In genomic region chr17:25475946-25476744, GRCm38 (mm10) we compare ENCODE assay signal across 8 mouse cellular contexts. TPM values are rescaled to one million over a fixed set of nuclear protein-coding genes. Genes with fewer than 3 reads are reported as not detected.
DNase-seq lines count a peak whose midpoint lies in the region; ATAC-seq and TF ChIP-seq lines count a peak whose summit lies in the region.

No protein-coding gene starts in this region.

- H3K9ac ChIP-seq in heart, adult 2 months (ENCODE audit: low read depth, low read length), result no peak overlapping the region
- no peak overlapping the region for H3K9ac ChIP-seq in heart, embryonic 12.5 days
- no peak overlapping the region for H3K9ac ChIP-seq in forebrain, postnatal 0 days
- H3K9ac ChIP-seq in midbrain, postnatal 0 days (replicated peaks; ENCODE audit: low read length, poor library complexity, severe bottlenecking), result no peak overlapping the region

- H3K4me3 ChIP-seq in heart, adult 2 months, result no peak overlapping the region
- H3K4me3 ChIP-seq in heart, embryonic 12.5 days, result no peak overlapping the region
- H3K4me3 ChIP-seq in forebrain, postnatal 0 days (ENCODE audit: low read depth, low read length), result no peak overlapping the region
- no peak overlapping the region for H3K4me3 ChIP-seq in midbrain, postnatal 0 days (ENCODE audit: low read depth, low read length)

- H3K27me3 ChIP-seq in heart, adult 2 months (ENCODE audit: control insufficient read depth, insufficient read depth, low read length), result no peaks in the 10 kb centered on the region
- peaks cover 44% of the 10 kb centered on the region for H3K27me3 ChIP-seq in heart, embryonic 12.5 days (replicated peaks)
- H3K27me3 ChIP-seq in forebrain, postnatal 0 days (ENCODE audit: insufficient read depth, low read length), result peaks cover 3% of the 10 kb centered on the region
- peaks cover 9% of the 10 kb centered on the region for H3K27me3 ChIP-seq in midbrain, postnatal 0 days (ENCODE audit: insufficient read depth, low read length)

- intact Hi-C loops in heart, adult 2 months (cut with DNase I), result loop anchor here (1.0 to 5.0 kb wide), 3 partner anchors 31 to 326 kb away; no protein-coding TSS in a partner anchor
- intact Hi-C loops in left cerebral cortex, postnatal 10 days (cut with DNase I), result loop anchor here (1.0 to 5.0 kb wide), 3 partner anchors 31 to 321 kb away; partner anchors contain the start of genes AC134908.4 and Metrn

- H3K4me2 ChIP-seq in heart, embryonic 12.5 days, result no peak overlapping the region
- H3K4me2 ChIP-seq in forebrain, postnatal 0 days (ENCODE audit: low read depth), result no peak overlapping the region
- H3K4me2 ChIP-seq in midbrain, postnatal 0 days (ENCODE audit: low read depth, low read length, poor library complexity, severe bottlenecking), result no peak overlapping the region

- TF ChIP-seq EP300 in heart, adult 2 months (IDR thresholded peaks at IDR 0.05; ENCODE audit: insufficient read depth, low read depth, low read length), result no peak

- TF ChIP-seq CTCF in heart, adult 2 months (IDR thresholded peaks at IDR 0.05), result peak; percentile 94
- TF ChIP-seq CTCF in forebrain, postnatal 0 days (IDR thresholded peaks at IDR 0.05; ENCODE audit: low read depth), result peak; percentile 96
- peak; percentile 97 for TF ChIP-seq CTCF in midbrain, postnatal 0 days (IDR thresholded peaks at IDR 0.05)

- 28% methylated on average over 19 of the region's 19 CpGs for WGBS in heart, adult 2 months
- 33% methylated on average over 19 of the region's 19 CpGs for WGBS in heart, embryonic 12.5 days
- WGBS in forebrain, postnatal 0 days, result 27% methylated on average over 19 of the region's 19 CpGs
- 41% methylated on average over 19 of the region's 19 CpGs for WGBS in midbrain, postnatal 0 days

- no peak overlapping the region for H3K27ac ChIP-seq in heart, adult 2 months
- no peak overlapping the region for H3K27ac ChIP-seq in heart, embryonic 12.5 days (ENCODE audit: poor library complexity, severe bottlenecking)
- no peak overlapping the region for H3K27ac ChIP-seq in forebrain, postnatal 0 days (ENCODE audit: low read depth, low read length)
- H3K27ac ChIP-seq in midbrain, postnatal 0 days (ENCODE audit: low read depth, low read length), result no peak overlapping the region

- no peaks in the 10 kb centered on the region for H3K4me1 ChIP-seq in heart, adult 2 months (ENCODE audit: control insufficient read depth, insufficient read depth, low read length)
- peaks cover 37% of the 10 kb centered on the region for H3K4me1 ChIP-seq in heart, embryonic 12.5 days (replicated peaks)
- peaks cover 8% of the 10 kb centered on the region; the same call in 1 of the 2 replicates for H3K4me1 ChIP-seq in forebrain, postnatal 0 days (ENCODE audit: insufficient read depth)
- H3K4me1 ChIP-seq in midbrain, postnatal 0 days (ENCODE audit: insufficient read depth, low read length), result no peaks in the 10 kb centered on the region

- no peak for ATAC-seq in heart, embryonic 12.5 days (ENCODE audit: insufficient number of reproducible peaks, low FRiP score)
- ATAC-seq in forebrain, postnatal 0 days, result peak; percentile 49
- ATAC-seq in midbrain, postnatal 0 days (ENCODE audit: low FRiP score), result no peak

- DNase-seq in heart, adult 2 months, result peak; percentile 17 to 33
- DNase-seq in CD8-positive naive resting alpha-beta T cell, adult 2 months (ENCODE audit: low read depth in 2 of 2, low spot score in 2 of 2), result peak; percentile 27 to 46
- peak; percentile 49 for DNase-seq in c-Kit-positive CD71-negative TER-119-negative erythroid progenitor cells, embryonic 14.5 days (ENCODE audit: low read depth)
- DNase-seq in forebrain, postnatal 0 days, result peak; percentile 91
- DNase-seq in left cerebral cortex, postnatal 10 days (ENCODE audit: extremely low spot score in 1 of 2, low spot score in 2 of 2), result peak; percentile 60 to 79
- DNase-seq in midbrain, postnatal 0 days (ENCODE audit: low spot score), result peak; percentile 77
- peak; percentile 51 for DNase-seq in thymus, postnatal 25 days

- H3K36me3 ChIP-seq in heart, adult 2 months (ENCODE audit: control insufficient read depth, insufficient read depth, low read length), result no peaks in the 10 kb centered on the region
- no peaks in the 10 kb centered on the region for H3K36me3 ChIP-seq in heart, embryonic 12.5 days
- H3K36me3 ChIP-seq in forebrain, postnatal 0 days (ENCODE audit: insufficient read depth), result no peaks in the 10 kb centered on the region
- no peaks in the 10 kb centered on the region for H3K36me3 ChIP-seq in midbrain, postnatal 0 days (ENCODE audit: insufficient read depth, low read length)

- TF ChIP-seq POLR2A in heart, adult 2 months (IDR thresholded peaks at IDR 0.05; ENCODE audit: insufficient read depth, low read depth, low read length), result no peak

- H3K79me2 ChIP-seq in heart, adult 2 months (replicated peaks; ENCODE audit: control insufficient read depth, insufficient read depth, low read length), result no peaks in the 10 kb centered on the region

- H3K9me3 ChIP-seq in heart, embryonic 12.5 days (replicated peaks), result no peaks in the 10 kb centered on the region
- H3K9me3 ChIP-seq in forebrain, postnatal 0 days (ENCODE audit: low read length), result no peaks in the 10 kb centered on the region
- H3K9me3 ChIP-seq in midbrain, postnatal 0 days (ENCODE audit: low read length), result no peaks in the 10 kb centered on the region

RNA-seq across cellular contexts. Expression of gene Sstr5, which starts 20.9 kb away (rescaled TPM):
- not detected for total RNA-seq in heart, adult 2 months (2021)
- polyA plus RNA-seq in heart, adult 2 months (2012; rRNA removed), result not detected in 2 replicates
- 0.63 and 0.67 TPM in 2 replicates for polyA plus RNA-seq in heart, embryonic 12.5 days (2016; fragmentation: Nextera tagmentation; extraction: Ambion mirVana)
- 1.0 and 2.0 TPM in 2 replicates for total RNA-seq in forebrain, postnatal 0 days (2014; rRNA removed)
- 0.64 and 0.94 TPM in 2 replicates for polyA plus RNA-seq in forebrain, postnatal 0 days (2015; fragmentation: Nextera tagmentation; extraction: Ambion mirVana)
- under 1 TPM; 0.34 to 0.55 TPM for total RNA-seq in left cerebral cortex, postnatal 10 days (2021)
- total RNA-seq in midbrain, postnatal 0 days (2014; rRNA removed), result 1.9 and 2.0 TPM in 2 replicates
- 1.7 and 2.4 TPM in 2 replicates for polyA plus RNA-seq in midbrain, postnatal 0 days (2015; fragmentation: Nextera tagmentation; extraction: Ambion mirVana)

RNA-seq across cellular contexts. Expression of gene Tekt4, which starts 21.7 kb away (rescaled TPM):
- total RNA-seq in heart, adult 2 months (2021), result not detected
- polyA plus RNA-seq in heart, adult 2 months (2012; rRNA removed), result 0.61 and 1.2 TPM in 2 replicates
- 0.45 and 0.54 TPM in 2 replicates for polyA plus RNA-seq in heart, embryonic 12.5 days (2016; fragmentation: Nextera tagmentation; extraction: Ambion mirVana)
- total RNA-seq in forebrain, postnatal 0 days (2014; rRNA removed), result 3.3 and 4.8 TPM in 2 replicates
- polyA plus RNA-seq in forebrain, postnatal 0 days (2015; fragmentation: Nextera tagmentation; extraction: Ambion mirVana), result 2.5 and 2.9 TPM in 2 replicates
- total RNA-seq in left cerebral cortex, postnatal 10 days (2021), result 1 to 10 TPM in 1 of 2 experiments, under 1 TPM in 1; 0.39 to 4.8 TPM
- 1.9 and 5.2 TPM in 2 replicates for total RNA-seq in midbrain, postnatal 0 days (2014; rRNA removed)
- 2.1 and 2.3 TPM in 2 replicates for polyA plus RNA-seq in midbrain, postnatal 0 days (2015; fragmentation: Nextera tagmentation; extraction: Ambion mirVana)

RNA-seq across cellular contexts. Expression of gene Cacna1h, which starts 42.6 kb away (rescaled TPM):
- 1 to 10 TPM; 4.5 to 5.5 TPM for total RNA-seq in heart, adult 2 months (2021)
- 20.4 and 23.2 TPM in 2 replicates for polyA plus RNA-seq in heart, adult 2 months (2012; rRNA removed)
- polyA plus RNA-seq in heart, embryonic 12.5 days (2016; fragmentation: Nextera tagmentation; extraction: Ambion mirVana), result 13.5 and 16.3 TPM in 2 replicates
- total RNA-seq in forebrain, postnatal 0 days (2014; rRNA removed), result 101 and 149 TPM in 2 replicates
- polyA plus RNA-seq in forebrain, postnatal 0 days (2015; fragmentation: Nextera tagmentation; extraction: Ambion mirVana), result 6.2 and 8.1 TPM in 2 replicates
- total RNA-seq in left cerebral cortex, postnatal 10 days (2021), result 10 to 100 TPM; 53.7 to 62.9 TPM
- total RNA-seq in midbrain, postnatal 0 days (2014; rRNA removed), result 117 and 164 TPM in 2 replicates
- polyA plus RNA-seq in midbrain, postnatal 0 days (2015; fragmentation: Nextera tagmentation; extraction: Ambion mirVana), result 7.6 and 9.5 TPM in 2 replicates

Comparison
In these comparisons a context has a peak if more than half of its experiments do, and no peak if none do; other contexts are left out.
1. DNase-seq: peak in every context shown above with its lines; median percentile 91 in forebrain, postnatal 0 days; 77 in midbrain, postnatal 0 days; 70 in left cerebral cortex, postnatal 10 days; 51 in thymus, postnatal 25 days; 49 in c-Kit-positive CD71-negative TER-119-negative erythroid progenitor cells, embryonic 14.5 days; 36 in CD8-positive naive resting alpha-beta T cell, adult 2 months; 25 in heart, adult 2 months.
2. RNA of gene Cacna1h, which starts 42.6 kb away (total RNA-seq): 101 to 149 TPM in forebrain, postnatal 0 days, 117 to 164 TPM in midbrain, postnatal 0 days and 53.7 to 62.9 TPM in left cerebral cortex, postnatal 10 days; 4.5 to 5.5 TPM in heart, adult 2 months; every median in the first group is over 4 times any median in the second.
3. Peak in every context shown above with its lines, with median percentiles within 50 percentile points of each other: CTCF ChIP-seq.